Mouse (Mus musculus): Measurements from ENCODE around the gene Bmpr1b. TPM values are rescaled to one million over a fixed set of nuclear protein-coding genes. Genes with fewer than 3 reads are reported as not detected.

The Bmpr1b gene
- polyA plus RNA-seq, 1 experiment from 2014 or later, result 2.1 TPM

GRCm38 (mm10) chr3:142043006-142043405, 126.2 kb downstream of the Bmpr1b start:
- H3K9me3 ChIP-seq (ENCODE audit: control insufficient read depth, low read length), result no peaks in the 10 kb centered on the region
- no peak overlapping the region for H3K9ac ChIP-seq (ENCODE audit: low read length)
- H3K4me1 ChIP-seq (replicated peaks; ENCODE audit: control insufficient read depth, insufficient read depth, low read length), result no peaks in the 10 kb centered on the region
- H3K27me3 ChIP-seq (replicated peaks; ENCODE audit: control insufficient read depth, insufficient read depth, low read length), result no peaks in the 10 kb centered on the region
- ATAC-seq (replicated peaks; ENCODE audit: low FRiP score, low TSS enrichment, low read depth), result no peak
- WGBS, result 65% methylated on average over 5 of the region's 5 CpGs
- no peak overlapping the region for H3K4me3 ChIP-seq (ENCODE audit: low read depth, low read length)
- DNase-seq (ENCODE audit: low spot score), result no peak
- H3K36me3 ChIP-seq (ENCODE audit: control insufficient read depth, insufficient read depth, low read length), result no peaks in the 10 kb centered on the region
- H3K4me2 ChIP-seq (ENCODE audit: low read length), result no peak overlapping the region
- no peak overlapping the region for H3K27ac ChIP-seq (ENCODE audit: low read depth)

DNA sequence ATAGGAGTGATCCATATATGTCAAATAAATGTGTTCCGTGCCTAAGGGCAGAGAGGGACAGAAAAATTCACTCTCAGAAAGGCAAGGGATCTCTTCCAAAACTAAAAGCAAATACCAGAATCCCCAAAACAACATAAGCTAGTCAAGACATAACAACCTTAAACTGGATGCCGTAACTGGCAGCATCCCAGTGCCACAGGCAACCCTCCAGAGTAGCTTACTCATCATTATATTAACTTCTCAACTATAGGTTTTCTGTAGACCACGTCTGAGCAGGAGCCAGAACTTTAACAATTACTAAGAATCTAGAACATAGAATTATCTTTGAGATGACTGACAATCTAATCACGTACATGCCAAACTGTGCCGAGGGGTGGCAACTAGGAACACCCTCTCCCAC, 128.9 kb downstream of the Bmpr1b start:
- H3K4me2 ChIP-seq (ENCODE audit: low read length), result no peak overlapping the region
- no peak overlapping the region for H3K4me3 ChIP-seq (ENCODE audit: low read depth, low read length)
- H3K36me3 ChIP-seq (ENCODE audit: control insufficient read depth, insufficient read depth, low read length), result no peaks in the 10 kb centered on the region
- ATAC-seq (replicated peaks; ENCODE audit: low FRiP score, low TSS enrichment, low read depth) (no peak), DNase-seq (ENCODE audit: low spot score) (no peak)
- H3K9ac ChIP-seq (ENCODE audit: low read length), result no peak overlapping the region
- H3K27ac ChIP-seq (ENCODE audit: low read depth), result no peak overlapping the region
- H3K4me1 ChIP-seq (replicated peaks; ENCODE audit: control insufficient read depth, insufficient read depth, low read length), result no peaks in the 10 kb centered on the region
- no peaks in the 10 kb centered on the region for H3K9me3 ChIP-seq (ENCODE audit: control insufficient read depth, low read length)
- 90% methylated on average over 5 of the region's 5 CpGs for WGBS
- no peaks in the 10 kb centered on the region for H3K27me3 ChIP-seq (replicated peaks; ENCODE audit: control insufficient read depth, insufficient read depth, low read length)

- no peak overlapping the region for H3K9ac ChIP-seq (ENCODE audit: low read length)
- no peak overlapping the region for H3K27ac ChIP-seq (ENCODE audit: low read depth)
- ATAC-seq (replicated peaks; ENCODE audit: low FRiP score, low TSS enrichment, low read depth) (no peak), DNase-seq (ENCODE audit: low spot score) (no peak)
- H3K36me3 ChIP-seq (ENCODE audit: control insufficient read depth, insufficient read depth, low read length), result no peaks in the 10 kb centered on the region
- H3K4me1 ChIP-seq (replicated peaks; ENCODE audit: control insufficient read depth, insufficient read depth, low read length), result 0 out of 2 replicates have a peak, but pooled peaks cover 2% of the 10 kb centered on the region
- H3K4me2 ChIP-seq (ENCODE audit: low read length), result no peak overlapping the region
- 67% methylated on average over 4 of the region's 4 CpGs for WGBS
- H3K27me3 ChIP-seq (replicated peaks; ENCODE audit: control insufficient read depth, insufficient read depth, low read length), result no peaks in the 10 kb centered on the region
- H3K4me3 ChIP-seq (ENCODE audit: low read depth, low read length), result no peak overlapping the region
- no peaks in the 10 kb centered on the region for H3K9me3 ChIP-seq (ENCODE audit: control insufficient read depth, low read length)
Measured at GRCm38 (mm10) chr3:142034160-142034559, 135.1 kb downstream of the Bmpr1b start.

DNA sequence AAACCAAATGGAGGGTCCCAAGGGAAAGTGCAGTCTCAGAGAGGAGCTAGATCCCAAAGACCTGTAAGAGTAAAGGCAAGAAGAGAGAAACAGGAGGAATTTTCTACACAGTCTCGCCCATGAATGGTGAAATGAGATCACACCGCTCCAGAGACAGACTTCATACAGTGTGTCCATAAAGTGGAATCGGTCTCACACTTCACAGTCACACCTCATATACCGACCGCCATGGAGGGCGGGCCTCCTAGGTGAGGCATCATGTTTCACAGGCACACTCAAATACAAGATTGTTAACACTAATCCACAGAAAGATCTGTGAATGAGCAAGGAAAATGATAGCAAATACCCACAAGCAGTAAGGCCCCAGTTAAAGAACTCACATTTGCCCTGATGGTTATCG, 149.5 kb downstream of the Bmpr1b start:
- 83% methylated on average over 7 of the region's 7 CpGs for WGBS
- ATAC-seq (replicated peaks; ENCODE audit: low FRiP score, low TSS enrichment, low read depth), result no peak
- Histone ChIP-seq H3K27me3 (replicated peaks; ENCODE audit: control insufficient read depth, insufficient read depth, low read length) (no peaks in the 10 kb centered on the region), H3K4me3 (ENCODE audit: low read depth, low read length) (no peak overlapping the region), H3K36me3 (ENCODE audit: control insufficient read depth, insufficient read depth, low read length) (no peaks in the 10 kb centered on the region), H3K4me2 (ENCODE audit: low read length) (no peak overlapping the region), H3K9ac (ENCODE audit: low read length) (no peak overlapping the region), H3K4me1 (replicated peaks; ENCODE audit: control insufficient read depth, insufficient read depth, low read length) (no peaks in the 10 kb centered on the region), H3K9me3 (ENCODE audit: control insufficient read depth, low read length) (no peaks in the 10 kb centered on the region), H3K27ac (ENCODE audit: low read depth) (no peak overlapping the region)
- DNase-seq (ENCODE audit: low spot score), result no peak

DNA sequence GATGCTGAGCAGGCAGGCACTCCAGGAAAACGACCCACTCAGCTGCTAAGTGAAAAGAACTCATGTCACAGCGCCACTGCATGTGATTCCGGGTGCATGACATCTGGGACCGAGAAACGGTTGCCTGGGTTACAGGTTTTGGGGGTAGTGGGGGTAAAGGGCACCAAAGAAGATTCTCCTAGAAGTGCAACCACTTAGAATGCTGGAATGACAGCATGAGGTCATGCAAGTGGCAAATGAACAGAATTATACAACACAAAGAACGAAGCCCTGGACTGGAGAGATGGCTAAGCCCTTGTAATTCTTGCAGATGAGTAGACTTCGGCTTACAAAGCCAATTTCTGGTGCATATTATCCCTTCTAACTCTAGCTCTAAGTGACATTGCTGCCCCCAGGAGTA, 184.7 kb downstream of the Bmpr1b start:
- no peaks in the 10 kb centered on the region for H3K9me3 ChIP-seq (ENCODE audit: control insufficient read depth, low read length)
- H3K27me3 ChIP-seq (replicated peaks; ENCODE audit: control insufficient read depth, insufficient read depth, low read length), result no peaks in the 10 kb centered on the region
- no peak for DNase-seq (ENCODE audit: low spot score)
- H3K27ac ChIP-seq (ENCODE audit: low read depth), result no peak overlapping the region
- ATAC-seq (replicated peaks; ENCODE audit: low FRiP score, low TSS enrichment, low read depth), result no peak
- H3K4me3 ChIP-seq (ENCODE audit: low read depth, low read length), result no peak overlapping the region
- no peak overlapping the region for H3K4me2 ChIP-seq (ENCODE audit: low read length)
- H3K4me1 ChIP-seq (replicated peaks; ENCODE audit: control insufficient read depth, insufficient read depth, low read length), result no peaks in the 10 kb centered on the region
- 68% methylated on average over 7 of the region's 7 CpGs for WGBS
- no peak overlapping the region for H3K9ac ChIP-seq (ENCODE audit: low read length)
- no peaks in the 10 kb centered on the region for H3K36me3 ChIP-seq (ENCODE audit: control insufficient read depth, insufficient read depth, low read length)

GRCm38 (mm10) chr3:141981613-141982432, 187.4 kb downstream of the Bmpr1b start:
- no peak overlapping the region for H3K27ac ChIP-seq (ENCODE audit: low read depth)
- DNase-seq (ENCODE audit: low spot score), result no peak
- H3K27me3 ChIP-seq (replicated peaks; ENCODE audit: control insufficient read depth, insufficient read depth, low read length), result no peaks in the 10 kb centered on the region
- no peak overlapping the region for H3K9ac ChIP-seq (ENCODE audit: low read length)
- no peak for ATAC-seq (replicated peaks; ENCODE audit: low FRiP score, low TSS enrichment, low read depth)
- no peaks in the 10 kb centered on the region for H3K36me3 ChIP-seq (ENCODE audit: control insufficient read depth, insufficient read depth, low read length)
- H3K4me2 ChIP-seq (ENCODE audit: low read length), result no peak overlapping the region
- 0 out of 2 replicates have a peak, but pooled peaks cover 4% of the 10 kb centered on the region for H3K4me1 ChIP-seq (replicated peaks; ENCODE audit: control insufficient read depth, insufficient read depth, low read length)
- no peak overlapping the region for H3K4me3 ChIP-seq (ENCODE audit: low read depth, low read length)
- H3K9me3 ChIP-seq (ENCODE audit: control insufficient read depth, low read length), result no peaks in the 10 kb centered on the region
- WGBS, result 84% methylated on average over 24 of the region's 24 CpGs

DNA sequence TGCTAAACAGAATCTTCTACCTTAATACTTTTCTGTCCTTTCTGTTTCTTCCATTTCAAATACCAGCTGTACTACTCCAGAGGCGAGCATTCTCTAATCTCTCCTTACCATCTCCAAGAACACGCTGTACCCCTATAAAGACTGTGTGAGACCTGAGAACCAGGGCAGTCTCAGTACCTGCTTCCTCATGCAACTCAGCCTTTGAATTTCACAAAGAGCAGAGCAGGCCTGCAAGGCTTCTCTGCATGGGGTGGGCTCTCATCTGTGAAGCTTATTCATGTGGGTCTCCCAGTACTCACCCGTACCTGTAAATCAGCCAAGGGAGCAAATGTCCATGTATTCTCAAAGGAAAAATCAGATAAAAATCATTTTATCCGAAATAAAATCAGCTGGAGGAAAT, 203.0 kb downstream of the Bmpr1b start:
- WGBS, result 71% methylated on average over 4 of the region's 4 CpGs
- Histone ChIP-seq H3K9ac (ENCODE audit: low read length) (no peak overlapping the region), H3K27me3 (replicated peaks; ENCODE audit: control insufficient read depth, insufficient read depth, low read length) (no peaks in the 10 kb centered on the region), H3K4me1 (replicated peaks; ENCODE audit: control insufficient read depth, insufficient read depth, low read length) (no peaks in the 10 kb centered on the region), H3K4me3 (ENCODE audit: low read depth, low read length) (no peak overlapping the region), H3K9me3 (ENCODE audit: control insufficient read depth, low read length) (no peaks in the 10 kb centered on the region), H3K4me2 (ENCODE audit: low read length) (no peak overlapping the region), H3K27ac (ENCODE audit: low read depth) (no peak overlapping the region), H3K36me3 (ENCODE audit: control insufficient read depth, insufficient read depth, low read length) (no peaks in the 10 kb centered on the region)
- ATAC-seq (replicated peaks; ENCODE audit: low FRiP score, low TSS enrichment, low read depth) (no peak), DNase-seq (ENCODE audit: low spot score) (no peak)

- no peak for DNase-seq (ENCODE audit: low spot score)
Measured at GRCm38 (mm10) chr3:141952931-141953330, 216.3 kb downstream of the Bmpr1b start.

GRCm38 (mm10) chr3:141950642-141951041, 218.6 kb downstream of the Bmpr1b start:
- ATAC-seq (replicated peaks; ENCODE audit: low FRiP score, low TSS enrichment, low read depth) (no peak), DNase-seq (ENCODE audit: low spot score) (no peak)
- no peak overlapping the region for H3K4me3 ChIP-seq (ENCODE audit: low read depth, low read length)
- H3K4me2 ChIP-seq (ENCODE audit: low read length), result no peak overlapping the region
- no peaks in the 10 kb centered on the region for H3K36me3 ChIP-seq (ENCODE audit: control insufficient read depth, insufficient read depth, low read length)
- H3K4me1 ChIP-seq (replicated peaks; ENCODE audit: control insufficient read depth, insufficient read depth, low read length), result no peaks in the 10 kb centered on the region; the same call in 1 of the 2 replicates
- H3K9me3 ChIP-seq (ENCODE audit: control insufficient read depth, low read length), result no peaks in the 10 kb centered on the region
- no peaks in the 10 kb centered on the region for H3K27me3 ChIP-seq (replicated peaks; ENCODE audit: control insufficient read depth, insufficient read depth, low read length)
- H3K27ac ChIP-seq (ENCODE audit: low read depth), result no peak overlapping the region
- no peak overlapping the region for H3K9ac ChIP-seq (ENCODE audit: low read length)
- WGBS, result 73% methylated on average over 8 of the region's 8 CpGs

More at GRCm38 (mm10) chr3:141952931-141953330, 216.3 kb downstream of the Bmpr1b start:
- ATAC-seq (replicated peaks; ENCODE audit: low FRiP score, low TSS enrichment, low read depth), result no peak
- H3K4me3 ChIP-seq (ENCODE audit: low read depth, low read length), result no peak overlapping the region
- H3K36me3 ChIP-seq (ENCODE audit: control insufficient read depth, insufficient read depth, low read length), result no peaks in the 10 kb centered on the region
- no peak overlapping the region for H3K4me2 ChIP-seq (ENCODE audit: low read length)
- no peaks in the 10 kb centered on the region; the same call in 1 of the 2 replicates for H3K4me1 ChIP-seq (replicated peaks; ENCODE audit: control insufficient read depth, insufficient read depth, low read length)
- H3K27ac ChIP-seq (ENCODE audit: low read depth), result no peak overlapping the region
- H3K27me3 ChIP-seq (replicated peaks; ENCODE audit: control insufficient read depth, insufficient read depth, low read length), result no peaks in the 10 kb centered on the region
- H3K9ac ChIP-seq (ENCODE audit: low read length), result no peak overlapping the region
- H3K9me3 ChIP-seq (ENCODE audit: control insufficient read depth, low read length), result no peaks in the 10 kb centered on the region
- 54% methylated on average over 6 of the region's 6 CpGs for WGBS

Measured in intestine, embryonic 14.5 days (tissue).